In genomic region chr2:92016981-92017380, GRCm38 (mm10) we compare ENCODE assay signal across 9 mouse cellular contexts. TPM values are rescaled to one million over a fixed set of nuclear protein-coding genes. Genes with fewer than 3 reads are reported as not detected.
DNase-seq lines count a peak whose midpoint lies in the region; ATAC-seq and TF ChIP-seq lines count a peak whose summit lies in the region.
"Had no signal": no experiment of that assay in that cellular context is flagged by ENCODE, and none has a peak within 500 bp of the region (broad histone marks: within the 10 kb centered on the region; RNA-seq: fewer than 3 reads in every experiment).

No protein-coding gene starts in this region.

- WGBS in neural tube, embryonic 13.5 days = 39% methylated on average over 3 of the region's 3 CpGs
- WGBS in heart, adult 2 months = 20% methylated on average over 3 of the region's 3 CpGs
- 22% methylated on average over 3 of the region's 3 CpGs for WGBS in kidney, postnatal 0 days

- TF ChIP-seq CTCF in heart, adult 2 months (IDR thresholded peaks at IDR 0.05) = no peak
- TF ChIP-seq CTCF in kidney, postnatal 0 days (IDR thresholded peaks at IDR 0.05; ENCODE audit: low read depth) = no peak

- no peaks in the 10 kb centered on the region for H3K79me2 ChIP-seq in heart, adult 2 months (replicated peaks; ENCODE audit: control insufficient read depth, insufficient read depth, low read length)

- 0 out of 2 replicates have a peak overlapping the region, but pooled peaks have one; percentile 33 for H3K27ac ChIP-seq in neural tube, embryonic 13.5 days (replicated peaks)
- H3K27ac ChIP-seq in heart, adult 2 months = peak overlapping the region; percentile 50
- peak overlapping the region; percentile 55; the same call in 1 of the 2 replicates for H3K27ac ChIP-seq in kidney, postnatal 0 days
- H3K27ac ChIP-seq: liver, embryonic 15.5 days had no signal

- no peaks in the 10 kb centered on the region for H3K9me3 ChIP-seq in neural tube, embryonic 13.5 days
- no peaks in the 10 kb centered on the region for H3K9me3 ChIP-seq in kidney, postnatal 0 days (replicated peaks; ENCODE audit: low read length)
- H3K9me3 ChIP-seq: liver, embryonic 15.5 days had no signal

- TF ChIP-seq POLR2A in heart, adult 2 months (IDR thresholded peaks at IDR 0.05; ENCODE audit: insufficient read depth, low read depth, low read length) = no peak

- no peak overlapping the region for H3K9ac ChIP-seq in neural tube, embryonic 13.5 days
- no peak overlapping the region for H3K9ac ChIP-seq in heart, adult 2 months (ENCODE audit: low read depth, low read length)
- H3K9ac ChIP-seq in kidney, postnatal 0 days (ENCODE audit: low read depth, low read length) = no peak overlapping the region
- H3K9ac ChIP-seq: liver, embryonic 15.5 days had no signal

- H3K36me3 ChIP-seq in neural tube, embryonic 13.5 days = no peaks in the 10 kb centered on the region
- no peaks in the 10 kb centered on the region for H3K36me3 ChIP-seq in heart, adult 2 months (ENCODE audit: control insufficient read depth, insufficient read depth, low read length)
- no peaks in the 10 kb centered on the region for H3K36me3 ChIP-seq in kidney, postnatal 0 days (ENCODE audit: insufficient read depth, low read length)
- H3K36me3 ChIP-seq: liver, embryonic 15.5 days had no signal

- peak; percentile 79 for TF ChIP-seq EP300 in heart, adult 2 months (IDR thresholded peaks at IDR 0.05; ENCODE audit: insufficient read depth, low read depth, low read length)

- no peak for ATAC-seq in neural tube, embryonic 13.5 days (ENCODE audit: low read depth)
- ATAC-seq in kidney, postnatal 0 days (replicated peaks; ENCODE audit: low FRiP score, low read depth) = no peak; the same call in 1 of the 2 replicates

- no peak overlapping the region for H3K4me2 ChIP-seq in neural tube, embryonic 13.5 days
- no peak overlapping the region for H3K4me2 ChIP-seq in kidney, postnatal 0 days (ENCODE audit: low read length)
- H3K4me2 ChIP-seq: liver, embryonic 15.5 days had no signal

- peaks cover 6% of the 10 kb centered on the region for H3K27me3 ChIP-seq in neural tube, embryonic 13.5 days
- no peaks in the 10 kb centered on the region for H3K27me3 ChIP-seq in heart, adult 2 months (ENCODE audit: control insufficient read depth, insufficient read depth, low read length)
- H3K27me3 ChIP-seq in kidney, postnatal 0 days (ENCODE audit: insufficient read depth, low read length) = no peaks in the 10 kb centered on the region

- intact Hi-C loops in heart, adult 2 months (cut with DNase I) = no loop called here

- H3K4me1 ChIP-seq in neural tube, embryonic 13.5 days (replicated peaks) = peaks cover 11% of the 10 kb centered on the region
- H3K4me1 ChIP-seq in heart, adult 2 months (ENCODE audit: control insufficient read depth, insufficient read depth, low read length) = peaks cover 4% of the 10 kb centered on the region
- peaks cover 36% of the 10 kb centered on the region for H3K4me1 ChIP-seq in kidney, postnatal 0 days (replicated peaks; ENCODE audit: insufficient read depth, low read length)

- peak; percentile 43 to 72 for DNase-seq in cerebellum, postnatal 14 days
- no peak for DNase-seq in cerebellum, postnatal 36 days
- DNase-seq in neural tube, embryonic 10.5 days (ENCODE audit: extremely low spot score, low spot score) = no peak
- DNase-seq in heart, adult 2 months = peak; percentile 76 to 85
- peak; percentile 92 for DNase-seq in kidney, postnatal 0 days (ENCODE audit: low spot score)
- DNase-seq in testis, postnatal 10 days (ENCODE audit: low spot score) = peak; percentile 86
- no peak for DNase-seq in embryo, embryonic 9.5 days (ENCODE audit: extremely low spot score)

- H3K4me3 ChIP-seq in neural tube, embryonic 13.5 days = no peak overlapping the region
- no peak overlapping the region for H3K4me3 ChIP-seq in heart, adult 2 months
- H3K4me3 ChIP-seq in kidney, postnatal 0 days (replicated peaks; ENCODE audit: low read depth, low read length) = no peak overlapping the region
- H3K4me3 ChIP-seq: liver, embryonic 15.5 days had no signal

RNA-seq across cellular contexts. Expression of gene Creb3l1, which starts 7.3 kb away (rescaled TPM):
- 3.3 and 3.7 TPM in 2 replicates for polyA plus RNA-seq in neural tube, embryonic 13.5 days (2015; fragmentation: Nextera tagmentation; extraction: Ambion mirVana)
- total RNA-seq in heart, adult 2 months (2021) = 1 to 10 TPM; 3.8 to 5.8 TPM
- polyA plus RNA-seq in heart, adult 2 months (2012; rRNA removed) = 3.3 and 4.5 TPM in 2 replicates
- polyA plus RNA-seq in kidney, postnatal 0 days (2015; fragmentation: Nextera tagmentation; extraction: Ambion mirVana) = 8.7 and 9.3 TPM in 2 replicates

RNA-seq across cellular contexts. Expression of gene Dgkz, which starts 41.3 kb away (rescaled TPM):
- polyA plus RNA-seq in neural tube, embryonic 13.5 days (2015; fragmentation: Nextera tagmentation; extraction: Ambion mirVana) = 35.7 and 38.8 TPM in 2 replicates
- 10 to 100 TPM; 35.5 to 37.5 TPM for total RNA-seq in heart, adult 2 months (2021)
- polyA plus RNA-seq in heart, adult 2 months (2012; rRNA removed) = 102 and 118 TPM in 2 replicates
- polyA plus RNA-seq in kidney, postnatal 0 days (2015; fragmentation: Nextera tagmentation; extraction: Ambion mirVana) = 32.1 and 32.4 TPM in 2 replicates

Comparison
In these comparisons a context has a peak if more than half of its experiments do, and no peak if none do; other contexts are left out.
1. DNase-seq: peak in cerebellum, postnatal 14 days (2 of 2), heart, adult 2 months (2 of 2), kidney, postnatal 0 days (single experiment) and testis, postnatal 10 days (single experiment); none in cerebellum, postnatal 36 days (0 of 2), neural tube, embryonic 10.5 days (single experiment) and embryo, embryonic 9.5 days (single experiment).
2. Peak in every context shown above with its lines, with median percentiles within 50 percentile points of each other: H3K27ac ChIP-seq.